In the genomic region with DNA sequence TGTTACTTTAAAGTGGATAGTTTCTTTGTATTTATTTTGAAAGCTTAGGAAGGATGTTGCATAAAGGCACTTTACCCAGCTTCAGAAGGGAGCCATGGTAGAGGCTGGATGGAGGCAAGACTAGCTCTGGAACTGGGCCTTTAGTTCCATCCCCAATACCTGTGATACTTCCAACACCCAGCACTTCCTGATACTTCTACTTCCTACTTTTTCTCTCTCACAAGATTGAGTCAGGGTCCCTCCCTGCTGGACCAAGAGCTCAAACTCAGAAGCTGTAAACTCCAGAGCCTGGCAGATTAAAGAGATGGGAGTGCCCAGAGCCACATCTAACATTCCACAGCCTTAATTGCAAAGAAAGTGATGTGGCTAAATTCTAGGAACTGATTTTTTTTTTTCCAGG, we compare ENCODE assay signal across 8 mouse cellular contexts. TPM values are rescaled to one million over a fixed set of nuclear protein-coding genes. Genes with fewer than 3 reads are reported as not detected.
A peak's percentile ranks its signal among the peaks of the same experiment; 100 is the strongest.
DNase-seq lines count a peak whose midpoint lies in the region; ATAC-seq and TF ChIP-seq lines count a peak whose summit lies in the region.

No protein-coding gene starts in this region.

- H3K36me3 ChIP-seq in embryonic facial prominence, embryonic 12.5 days: no peaks in the 10 kb centered on the region
- no peaks in the 10 kb centered on the region for H3K36me3 ChIP-seq in limb, embryonic 13.5 days
- H3K36me3 ChIP-seq in small intestine, adult 2 months (ENCODE audit: control insufficient read depth, insufficient read depth, low read length): no peaks in the 10 kb centered on the region

- peak; percentile 41 for DNase-seq in thymus, postnatal 0 days (ENCODE audit: low spot score)
- DNase-seq in thymus, adult 18-20 months: no peak
- no peak for DNase-seq in gastrocnemius, postnatal 25 days
- DNase-seq in adrenal gland, adult 8-10 months: no peak
- DNase-seq in cerebellum, postnatal 36 days: no peak

- peak overlapping the region; percentile 74 for H3K4me2 ChIP-seq in embryonic facial prominence, embryonic 12.5 days (replicated peaks)
- H3K4me2 ChIP-seq in limb, embryonic 13.5 days (replicated peaks): peak overlapping the region; percentile 80

- TF ChIP-seq CTCF in small intestine, adult 2 months (IDR thresholded peaks at IDR 0.05; ENCODE audit: extremely low read depth, insufficient read length, insufficient replicate concordance, low read depth, low read length): no peak

- peak overlapping the region; percentile 66 for H3K9ac ChIP-seq in embryonic facial prominence, embryonic 12.5 days
- peak overlapping the region; percentile 72 for H3K9ac ChIP-seq in limb, embryonic 13.5 days

- no peak for ATAC-seq in embryonic facial prominence, embryonic 12.5 days (ENCODE audit: insufficient number of reproducible peaks, insufficient read depth, low FRiP score, low TSS enrichment)
- ATAC-seq in limb, embryonic 13.5 days (ENCODE audit: low FRiP score, low read depth): no peak

- H3K27me3 ChIP-seq in embryonic facial prominence, embryonic 12.5 days: no peaks in the 10 kb centered on the region
- no peaks in the 10 kb centered on the region for H3K27me3 ChIP-seq in limb, embryonic 13.5 days
- H3K27me3 ChIP-seq in small intestine, adult 2 months (ENCODE audit: control insufficient read depth, insufficient read depth, low read length): no peaks in the 10 kb centered on the region

- H3K27ac ChIP-seq in embryonic facial prominence, embryonic 12.5 days: peak overlapping the region; percentile 98
- peak overlapping the region; percentile 92 for H3K27ac ChIP-seq in limb, embryonic 13.5 days
- peak overlapping the region; percentile 99 for H3K27ac ChIP-seq in small intestine, adult 2 months (ENCODE audit: insufficient read depth, low read depth, low read length)

- H3K4me1 ChIP-seq in embryonic facial prominence, embryonic 12.5 days: peaks cover 24% of the 10 kb centered on the region
- H3K4me1 ChIP-seq in limb, embryonic 13.5 days: peaks cover 37% of the 10 kb centered on the region
- peaks cover 2% of the 10 kb centered on the region; the same call in 1 of the 2 replicates for H3K4me1 ChIP-seq in small intestine, adult 2 months (ENCODE audit: control insufficient read depth, insufficient read depth, insufficient read length, low read length)

- no peak for TF ChIP-seq POLR2A in small intestine, adult 2 months (IDR thresholded peaks at IDR 0.05; ENCODE audit: low read depth, low read length)

- H3K9me3 ChIP-seq in embryonic facial prominence, embryonic 12.5 days: no peaks in the 10 kb centered on the region
- H3K9me3 ChIP-seq in limb, embryonic 13.5 days: no peaks in the 10 kb centered on the region

- H3K4me3 ChIP-seq in embryonic facial prominence, embryonic 12.5 days: peak overlapping the region; percentile 45
- peak overlapping the region; percentile 48 for H3K4me3 ChIP-seq in limb, embryonic 13.5 days
- no peak overlapping the region for H3K4me3 ChIP-seq in small intestine, adult 2 months (ENCODE audit: low read depth, low read length)

RNA-seq across cellular contexts. Expression of gene Hist1h4d, which starts 2.9 kb away (rescaled TPM):
- 273 and 292 TPM in 2 replicates for polyA plus RNA-seq in thymus, postnatal 0 days (2015; fragmentation: Nextera tagmentation; extraction: Ambion mirVana)
- 123 and 126 TPM in 2 replicates for polyA plus RNA-seq in embryonic facial prominence, embryonic 12.5 days (2016; fragmentation: Nextera tagmentation; extraction: Ambion mirVana)
- polyA plus RNA-seq in limb, embryonic 13.5 days (2015; fragmentation: Nextera tagmentation; extraction: Ambion mirVana): 126 and 130 TPM in 2 replicates
- 10.1 and 13.8 TPM in 2 replicates for polyA plus RNA-seq in small intestine, adult 2 months (2012; rRNA removed)
- total RNA-seq in gastrocnemius, postnatal 25 days (2021): 10 to 100 TPM; 35.7 to 38.0 TPM
- total RNA-seq in adrenal gland, adult 8-10 months (2022): 100 to 1,000 TPM; 116 to 151 (median 145) TPM

RNA-seq across cellular contexts. Expression of gene Hist1h3d, which starts 8.8 kb away (rescaled TPM):
- 9.4 and 13.3 TPM in 2 replicates for polyA plus RNA-seq in thymus, postnatal 0 days (2015; fragmentation: Nextera tagmentation; extraction: Ambion mirVana)
- polyA plus RNA-seq in embryonic facial prominence, embryonic 12.5 days (2016; fragmentation: Nextera tagmentation; extraction: Ambion mirVana): 5.5 and 7.0 TPM in 2 replicates
- polyA plus RNA-seq in limb, embryonic 13.5 days (2015; fragmentation: Nextera tagmentation; extraction: Ambion mirVana): 7.8 and 8.4 TPM in 2 replicates
- polyA plus RNA-seq in small intestine, adult 2 months (2012; rRNA removed): 11.5 and 24.2 TPM in 2 replicates
- 1 to 10 TPM; 3.4 to 3.8 TPM for total RNA-seq in gastrocnemius, postnatal 25 days (2021)
- total RNA-seq in adrenal gland, adult 8-10 months (2022): 1 to 10 TPM; 2.9 to 4.8 (median 3.3) TPM

RNA-seq across cellular contexts. Expression of gene Hist1h2ad, which starts 10.2 kb away (rescaled TPM):
- polyA plus RNA-seq in thymus, postnatal 0 days (2015; fragmentation: Nextera tagmentation; extraction: Ambion mirVana): 7.2 and 11.3 TPM in 2 replicates
- 2.0 and 3.6 TPM in 2 replicates for polyA plus RNA-seq in embryonic facial prominence, embryonic 12.5 days (2016; fragmentation: Nextera tagmentation; extraction: Ambion mirVana)
- polyA plus RNA-seq in limb, embryonic 13.5 days (2015; fragmentation: Nextera tagmentation; extraction: Ambion mirVana): 1.0 and 3.0 TPM in 2 replicates
- 21.3 and 30.3 TPM in 2 replicates for polyA plus RNA-seq in small intestine, adult 2 months (2012; rRNA removed)
- 1 to 10 TPM; 1.5 to 5.5 TPM for total RNA-seq in gastrocnemius, postnatal 25 days (2021)
- total RNA-seq in adrenal gland, adult 8-10 months (2022): 1 to 10 TPM; 4.8 to 9.8 (median 5.8) TPM

RNA-seq across cellular contexts. Expression of gene Hist1h2bf, which starts 10.3 kb away (rescaled TPM):
- 22.7 and 39.0 TPM in 2 replicates for polyA plus RNA-seq in thymus, postnatal 0 days (2015; fragmentation: Nextera tagmentation; extraction: Ambion mirVana)
- polyA plus RNA-seq in embryonic facial prominence, embryonic 12.5 days (2016; fragmentation: Nextera tagmentation; extraction: Ambion mirVana): 10.7 and 11.9 TPM in 2 replicates
- polyA plus RNA-seq in limb, embryonic 13.5 days (2015; fragmentation: Nextera tagmentation; extraction: Ambion mirVana): 9.1 and 16.5 TPM in 2 replicates
- polyA plus RNA-seq in small intestine, adult 2 months (2012; rRNA removed): 9.0 and 24.6 TPM in 2 replicates
- total RNA-seq in gastrocnemius, postnatal 25 days (2021): 10 to 100 TPM; 10.4 TPM
- total RNA-seq in adrenal gland, adult 8-10 months (2022): 10 to 100 TPM; 18.7 to 29.5 (median 23.2) TPM

RNA-seq across cellular contexts. Expression of gene Hist1h2bg, which starts 13.1 kb away (rescaled TPM):
- polyA plus RNA-seq in thymus, postnatal 0 days (2015; fragmentation: Nextera tagmentation; extraction: Ambion mirVana): 32.3 and 46.0 TPM in 2 replicates
- polyA plus RNA-seq in embryonic facial prominence, embryonic 12.5 days (2016; fragmentation: Nextera tagmentation; extraction: Ambion mirVana): 11.4 and 15.7 TPM in 2 replicates
- 11.2 and 14.4 TPM in 2 replicates for polyA plus RNA-seq in limb, embryonic 13.5 days (2015; fragmentation: Nextera tagmentation; extraction: Ambion mirVana)
- polyA plus RNA-seq in small intestine, adult 2 months (2012; rRNA removed): 32.8 and 51.3 TPM in 2 replicates
- 10 to 100 TPM; 24.4 to 24.5 TPM for total RNA-seq in gastrocnemius, postnatal 25 days (2021)
- total RNA-seq in adrenal gland, adult 8-10 months (2022): 10 to 100 TPM; 55.2 to 81.2 (median 75.0) TPM
